In genomic region chr15:93879006-93879405, GRCm38 (mm10) we compare ENCODE assay signal across 27 mouse cellular contexts.
DNase-seq lines count a peak whose midpoint lies in the region; ATAC-seq and TF ChIP-seq lines count a peak whose summit lies in the region.
"Had no signal": no experiment of that assay in that cellular context is flagged by ENCODE, and none has a peak within 500 bp of the region (broad histone marks: within the 10 kb centered on the region; RNA-seq: fewer than 3 reads in every experiment).

No protein-coding gene starts in this region.

- 50% methylated on average over 3 of the region's 3 CpGs for WGBS in limb, embryonic 13.5 days

- no peak for TF ChIP-seq CTCF in brain, embryonic 14.5 days (IDR thresholded peaks at IDR 0.05; ENCODE audit: borderline replicate concordance, extremely low read depth, insufficient read depth, insufficient read length)

- DNase-seq in layer of hippocampus, adult 8-10 months (ENCODE audit: low spot score in 2 of 2): peak; percentile 25 to 37
- no peak for DNase-seq in layer of hippocampus, postnatal 36 days
- peak; percentile 25 for DNase-seq in NIH3T3 (ENCODE audit: low read depth)
- DNase-seq in brain, embryonic 14.5 days (ENCODE audit: low read depth): peak; percentile 25
- DNase-seq in cerebellum, postnatal 4 days (ENCODE audit: low spot score in 2 of 2): no peak
- DNase-seq: adrenal gland, postnatal 14 days; cerebellum, adult 18-20 months; cerebellum, postnatal 10 days; forebrain, postnatal 0 days; gastrocnemius, postnatal 14 days; heart, postnatal 36 days; kidney, adult 8-10 months; liver, postnatal 0 days; lung, postnatal 36 days; thymus, postnatal 4 days had no signal

- peaks cover 34% of the 10 kb centered on the region for H3K4me1 ChIP-seq in limb, embryonic 13.5 days
- H3K4me1 ChIP-seq: hindbrain, embryonic 12.5 days; liver, embryonic 12.5 days had no signal

- no peak for ATAC-seq in limb, embryonic 13.5 days (ENCODE audit: low FRiP score, low read depth)
- ATAC-seq: forebrain, postnatal 0 days; intestine, embryonic 16.5 days; liver, embryonic 12.5 days; liver, postnatal 0 days; midbrain, embryonic 16.5 days had no signal

- H3K27me3 ChIP-seq in limb, embryonic 13.5 days: no peaks in the 10 kb centered on the region
- H3K27me3 ChIP-seq: CH12.LX; embryonic facial prominence, embryonic 15.5 days; forebrain, embryonic 12.5 days; hindbrain, embryonic 12.5 days; liver, embryonic 12.5 days had no signal

- H3K4me3 ChIP-seq in limb, embryonic 13.5 days: no peak overlapping the region
- H3K4me3 ChIP-seq: embryonic facial prominence, embryonic 10.5 days; embryonic facial prominence, embryonic 15.5 days; forebrain, embryonic 12.5 days; hindbrain, embryonic 12.5 days; liver, embryonic 12.5 days had no signal

- TF ChIP-seq POLR2A in brain, embryonic 14.5 days (IDR thresholded peaks at IDR 0.05; ENCODE audit: borderline replicate concordance, extremely low read depth, insufficient read depth, insufficient read length, poor library complexity, severe bottlenecking): no peak

- peak overlapping the region; percentile 28; the same call in 1 of the 2 replicates for H3K27ac ChIP-seq in limb, embryonic 13.5 days
- H3K27ac ChIP-seq: forebrain, embryonic 12.5 days; hindbrain, embryonic 12.5 days; kidney, postnatal 0 days; liver, embryonic 12.5 days had no signal

- H3K9me3 ChIP-seq in limb, embryonic 13.5 days: no peaks in the 10 kb centered on the region
- H3K9me3 ChIP-seq: embryonic facial prominence, embryonic 10.5 days; embryonic facial prominence, embryonic 15.5 days; forebrain, embryonic 12.5 days; hindbrain, embryonic 12.5 days; liver, embryonic 12.5 days had no signal

- H3K36me3 ChIP-seq in limb, embryonic 13.5 days: no peaks in the 10 kb centered on the region
- H3K36me3 ChIP-seq: embryonic facial prominence, embryonic 10.5 days; embryonic facial prominence, embryonic 15.5 days; forebrain, embryonic 12.5 days; hindbrain, embryonic 12.5 days; liver, embryonic 12.5 days had no signal

- H3K9ac ChIP-seq in limb, embryonic 13.5 days: no peak overlapping the region
- H3K9ac ChIP-seq: embryonic facial prominence, embryonic 15.5 days; forebrain, embryonic 12.5 days; forebrain, postnatal 0 days; hindbrain, embryonic 12.5 days; liver, embryonic 12.5 days; liver, postnatal 0 days had no signal

- no peak overlapping the region for H3K4me2 ChIP-seq in limb, embryonic 13.5 days (replicated peaks)
- H3K4me2 ChIP-seq: embryonic facial prominence, embryonic 15.5 days; forebrain, embryonic 12.5 days; heart, embryonic 11.5 days; hindbrain, embryonic 12.5 days; liver, embryonic 12.5 days; midbrain, embryonic 11.5 days had no signal

Comparison
In these comparisons a context has a peak if more than half of its experiments do, and no peak if none do; other contexts are left out.
1. DNase-seq: peak in layer of hippocampus, adult 8-10 months (2 of 2), NIH3T3 (single experiment) and brain, embryonic 14.5 days (single experiment); none in layer of hippocampus, postnatal 36 days (0 of 2) and cerebellum, postnatal 4 days (0 of 2).